Mouse (Mus musculus) layer of hippocampus, adult 8-10 months (tissue): ENCODE data around the gene Polr3k. TPM values are rescaled to one million over a fixed set of nuclear protein-coding genes. Genes with fewer than 3 reads are reported as not detected.

Experiments
- DNase-seq, 2 experiments: peaks; one replicate each; pipeline ENCODE4 v3.0.0; 2022; ENCODE audit warnings: low spot score in 2 of 2
- total RNA-seq, 4 experiments: library from RNA; stranded (reverse); gene quantifications; 2 replicates each; pipeline ENCODE4 v1.2.4; 2022

Gene Polr3k
- total RNA-seq: 10 to 100 TPM; 24.8 to 32.6 (median 27.3) TPM

DNA sequence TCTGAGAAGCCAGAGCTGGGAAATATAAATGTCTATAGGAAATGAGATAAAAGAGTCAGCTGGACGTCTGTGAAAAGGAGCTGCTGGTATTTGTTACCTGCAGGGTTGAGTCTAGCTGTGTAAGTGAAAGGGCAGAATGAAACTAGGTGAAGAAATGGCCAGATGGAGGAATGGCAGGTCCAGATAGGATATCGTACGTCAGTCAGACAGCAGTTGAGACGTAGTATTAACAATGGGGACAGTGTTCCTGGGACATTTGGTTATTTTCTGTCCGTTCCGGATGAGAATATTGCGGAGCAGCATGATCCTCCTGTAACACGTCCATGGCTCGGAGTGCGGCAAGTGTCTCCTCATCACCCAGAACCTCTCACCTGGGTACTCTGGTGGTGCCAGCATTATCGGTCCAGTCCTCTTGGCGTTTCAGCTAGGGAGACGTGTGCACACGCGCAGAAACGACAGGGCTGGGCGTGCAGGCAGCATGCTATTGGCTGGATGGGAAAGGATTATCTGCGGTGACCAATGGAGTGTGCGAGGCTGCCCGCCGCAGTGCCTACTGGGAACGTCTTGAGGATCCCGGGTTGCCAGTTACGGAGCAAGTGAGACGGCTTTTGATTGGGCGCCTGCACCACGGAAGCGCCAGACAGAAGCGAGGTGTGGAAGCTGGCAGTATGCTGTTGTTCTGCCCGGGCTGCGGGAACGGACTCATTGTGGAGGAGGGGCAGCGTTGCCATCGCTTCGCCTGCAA, at the start of gene Polr3k:
Polr3k (plus strand) TSS at position 547 of the 745 bp plus-strand sequence.
- peak; percentile 97 to 98 for DNase-seq

GRCm38 (mm10) chr2:181829032-181829650, 35.0 kb upstream of the Polr3k start:
- DNase-seq: no peak

DNA sequence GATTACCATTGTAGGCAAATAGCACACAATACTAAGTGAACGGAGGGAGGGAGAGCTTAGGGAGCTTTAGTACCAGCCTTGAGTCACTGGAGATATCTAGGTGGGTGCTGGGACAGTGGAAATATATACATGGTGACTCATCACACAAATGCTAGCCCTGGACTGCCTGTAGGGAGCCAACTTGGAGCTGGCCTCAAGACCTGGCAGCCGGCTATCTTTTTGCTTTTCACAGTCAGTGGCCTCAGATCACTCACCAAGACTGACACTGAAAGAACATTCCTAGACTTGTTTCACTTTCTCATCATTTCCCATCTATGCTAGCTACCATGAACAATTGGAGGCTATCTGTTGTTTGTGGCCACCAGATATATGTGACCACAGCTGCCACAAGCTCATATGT, 31.4 kb upstream of the Polr3k start:
- no peak for DNase-seq

DNA sequence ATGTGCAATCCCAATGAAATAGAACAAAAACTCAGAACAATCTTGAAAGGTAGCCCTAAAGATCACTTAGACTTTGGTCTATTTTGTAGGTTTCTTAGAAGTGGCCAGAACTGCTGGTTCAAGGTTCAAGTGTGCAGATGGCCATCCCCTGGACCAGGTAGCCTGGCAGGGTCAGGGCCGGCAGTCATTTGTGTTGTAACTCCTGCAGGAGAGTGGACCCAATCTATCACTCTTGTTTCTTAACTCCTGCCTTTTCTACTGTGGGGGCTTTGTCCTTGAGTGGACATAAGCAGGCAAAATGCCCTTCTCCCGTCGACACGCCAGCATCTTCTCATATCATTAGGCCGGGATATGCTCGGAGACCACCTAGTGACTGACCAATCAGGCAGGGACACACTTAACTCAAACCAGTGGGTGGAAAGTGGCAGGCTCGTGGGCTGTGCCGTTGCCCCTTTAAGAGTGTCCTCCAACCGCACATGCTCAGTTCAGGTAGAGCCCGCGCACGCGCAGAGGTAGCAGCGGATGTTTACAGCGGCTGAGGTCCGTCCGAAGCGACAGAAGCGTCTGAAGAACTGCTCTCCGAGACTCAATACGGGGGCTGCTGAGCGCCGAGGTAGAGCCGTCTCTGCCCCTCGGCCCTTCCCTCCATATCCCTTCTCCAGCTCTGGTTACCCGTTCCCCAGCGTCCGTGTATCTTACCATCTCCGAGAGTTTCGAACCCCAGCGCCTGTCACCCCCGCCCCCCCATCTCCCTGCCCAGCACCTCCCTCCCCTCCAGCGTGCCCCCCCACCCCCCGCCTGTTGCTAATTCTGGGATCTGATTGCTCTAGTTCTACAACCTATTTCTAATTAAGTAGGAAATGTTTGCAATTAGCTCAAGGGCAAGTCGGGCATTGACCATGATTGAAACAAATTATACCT, 26.5 kb upstream of the Polr3k start, which contains the start of gene Pcmtd2:
Pcmtd2 (plus strand) TSS at position 483 of the 921 bp plus-strand sequence.
- DNase-seq: peak; percentile 90 to 94

- no peak for DNase-seq
Measured at GRCm38 (mm10) chr2:181838293-181838680, 25.9 kb upstream of the Polr3k start.

GRCm38 (mm10) chr2:181845709-181846394, 18.3 kb upstream of the Polr3k start:
- no peak for DNase-seq

DNA sequence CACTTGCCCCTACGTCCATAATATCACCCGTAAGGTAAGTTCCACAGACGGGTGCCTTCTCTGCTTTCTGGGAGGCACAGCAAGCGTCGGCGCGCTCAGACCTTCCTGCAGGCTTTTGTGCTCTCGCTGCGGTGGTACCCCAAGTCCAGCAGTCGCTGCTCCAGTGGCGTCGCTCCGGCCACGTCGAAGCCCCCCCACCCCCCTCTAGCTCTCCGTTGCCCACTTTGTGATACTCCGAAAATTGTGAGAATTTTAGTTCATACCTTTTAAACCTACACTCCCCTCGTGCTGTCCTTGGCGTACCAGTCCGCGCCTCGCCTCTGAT, 361 bp downstream of the Polr3k start:
- no peak for DNase-seq

GRCm38 (mm10) chr2:181866931-181867330, 2.8 kb downstream of the Polr3k start:
- peak; percentile 54 to 78 for DNase-seq

DNA sequence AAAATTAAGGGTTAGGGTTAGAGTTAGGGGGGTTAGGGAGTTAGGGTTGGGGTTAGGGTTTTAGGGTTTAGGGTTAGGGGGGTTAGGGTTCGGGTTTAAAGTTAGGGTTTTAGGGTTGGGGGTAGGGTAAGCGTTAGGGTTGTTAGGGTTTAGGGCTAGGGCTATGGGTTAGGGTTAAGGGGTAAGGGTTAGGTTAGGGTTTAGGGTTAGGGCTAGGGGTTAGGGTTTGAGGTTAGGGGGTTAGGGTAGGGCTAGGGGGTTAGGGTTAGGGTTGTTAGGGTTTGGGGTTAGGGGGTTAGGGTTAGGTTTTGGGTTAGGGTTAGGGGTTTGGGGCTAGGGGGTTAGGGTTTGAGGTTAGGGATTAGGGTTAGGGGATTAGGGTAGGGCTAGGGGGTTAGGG, 6.9 kb downstream of the Polr3k start:
- DNase-seq: no peak

GRCm38 (mm10) chr2:181878903-181879302, 14.8 kb downstream of the Polr3k start:
- no peak for DNase-seq

- DNase-seq: no peak
Measured at GRCm38 (mm10) chr2:181883022-181883749, 19.0 kb downstream of the Polr3k start.

DNA sequence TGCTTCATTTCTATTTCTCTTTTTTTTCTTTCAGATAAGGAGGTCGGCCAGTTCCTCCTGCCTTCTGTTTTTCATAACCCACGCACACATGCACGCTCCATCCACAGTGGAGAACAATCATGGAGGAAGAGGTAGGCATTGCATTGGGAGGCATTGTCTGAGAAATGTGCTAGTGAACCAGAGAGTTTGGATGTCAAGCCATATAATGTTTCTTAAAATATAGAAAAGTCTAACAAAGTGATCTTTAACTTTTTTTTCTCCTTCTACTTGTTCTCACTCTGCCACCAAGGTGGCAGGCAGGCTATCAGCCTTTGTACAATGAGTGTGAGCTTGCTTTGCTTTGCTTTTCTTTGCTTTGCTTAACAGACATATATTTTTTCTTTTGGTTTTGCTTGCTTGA, 53.7 kb downstream of the Polr3k start:
- DNase-seq: no peak

DNA sequence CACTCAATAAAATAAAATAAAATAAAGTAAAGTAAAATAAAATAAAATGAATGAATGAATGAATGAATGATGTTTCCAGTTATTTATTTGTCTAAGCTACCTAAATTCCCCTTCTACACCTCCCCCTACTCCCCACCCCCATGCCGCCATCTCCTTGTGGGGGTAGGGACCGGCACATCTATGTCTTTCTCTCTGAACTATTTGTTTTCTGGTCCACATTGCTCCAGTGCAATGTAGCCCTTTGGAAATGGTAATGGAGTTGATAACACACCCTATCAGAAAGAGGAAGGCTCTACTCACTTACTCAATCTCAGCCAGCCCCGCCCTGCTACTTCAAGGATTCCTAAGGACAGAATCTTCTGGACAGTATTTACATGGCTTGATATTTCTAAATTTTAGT, 54.4 kb downstream of the Polr3k start:
- no peak for DNase-seq

Other genes starting within 250 kb of the Polr3k start
- 1 to 10 TPM in 1 of 4 experiments, under 1 TPM in 2, not detected in 1; 0.61 to 1.8 (median 0.87) TPM for gene Gm29797, start 207.3 kb upstream of the Polr3k start, total RNA-seq
- 10 to 100 TPM in 3 of 4 experiments, 1 to 10 TPM in 1; 7.6 to 11.3 (median 10.9) TPM for gene Sox18, start 192.7 kb upstream of the Polr3k start, total RNA-seq
- 10 to 100 TPM; 53.6 to 71.8 (median 69.3) TPM for gene Tcea2, start 184.0 kb upstream of the Polr3k start, total RNA-seq
- 10 to 100 TPM; 39.6 to 51.5 (median 42.7) TPM for gene Rgs19, start 170.4 kb upstream of the Polr3k start, total RNA-seq
- not detected for gene Lkaaear1, start 165.9 kb upstream of the Polr3k start, total RNA-seq
- 10 to 100 TPM; 50.4 to 67.7 (median 56.7) TPM for gene Oprl1, start 149.3 kb upstream of the Polr3k start, total RNA-seq
- 10 to 100 TPM; 23.2 to 41.8 (median 27.1) TPM for gene Myt1, start 101.0 kb upstream of the Polr3k start, total RNA-seq
- gene Pcmtd2, start 26.5 kb upstream of the Polr3k start, total RNA-seq: 100 to 1,000 TPM in 1 of 4 experiments, 10 to 100 TPM in 3; 76.2 to 112 (median 93.0) TPM
- not detected for gene Gm14496, start 126.8 kb downstream of the Polr3k start, total RNA-seq